Mouse (Mus musculus) olfactory bulb, adult 2 months (tissue): ENCODE results near the gene Cox10.

Source experiments
- CTCF ChIP-seq: fragments of 200-500 bp; IDR thresholded peaks from 2 replicates; pipeline ENCODE4 v1.5.1; 2012; ENCODE audit warnings: low read depth, mild to moderate bottlenecking, low read length, moderate library complexity; ENCODE audit not compliant: insufficient read depth
- POLR2A ChIP-seq: fragments of 200-500 bp; IDR thresholded peaks from 2 replicates; pipeline ENCODE4 v1.6.1; 2012; ENCODE audit warnings: mild to moderate bottlenecking, low read depth, low read length, moderate library complexity; ENCODE audit not compliant: insufficient read depth

DNA sequence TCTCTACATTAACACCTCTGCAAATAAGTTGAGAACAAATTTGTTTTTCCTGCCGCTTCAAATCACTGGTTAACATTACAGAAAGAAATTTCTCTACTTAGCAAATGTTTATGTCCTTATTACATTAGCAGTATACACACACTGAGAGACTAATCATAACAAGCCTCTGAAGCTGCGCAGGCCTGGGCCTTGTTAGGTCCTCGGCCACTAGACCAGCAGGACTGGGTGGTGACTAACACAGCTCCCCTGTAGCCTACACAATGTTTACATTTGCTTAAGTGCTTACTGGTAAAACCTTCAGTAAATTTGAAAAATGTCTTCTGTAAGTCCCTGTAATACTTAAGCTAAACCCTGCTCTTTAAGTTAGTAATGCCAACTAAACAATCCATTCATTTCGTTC is 92.6 kb downstream of the Cox10 start:
- TF ChIP-seq CTCF (no peak), POLR2A (no peak)
